Mouse (Mus musculus): Measurements from ENCODE around the gene Zfp174. TPM values are rescaled to one million over a fixed set of nuclear protein-coding genes. Genes with fewer than 3 reads are reported as not detected.

Gene Zfp174
- total RNA-seq, 2 experiments from 2014 or later, result 1.3 to 1.4 TPM

GRCm38 (mm10) chr16:3884201-3885064 lies 37.4 kb downstream of the Zfp174 start, which contains the start of the genes Zfp597 and Gm20695:
Gene Zfp597 (minus strand): TSS chr16:3884561.
Gene Gm20695 (plus strand): TSS chr16:3884648.
- peak; percentile 97 for DNase-seq

DNA sequence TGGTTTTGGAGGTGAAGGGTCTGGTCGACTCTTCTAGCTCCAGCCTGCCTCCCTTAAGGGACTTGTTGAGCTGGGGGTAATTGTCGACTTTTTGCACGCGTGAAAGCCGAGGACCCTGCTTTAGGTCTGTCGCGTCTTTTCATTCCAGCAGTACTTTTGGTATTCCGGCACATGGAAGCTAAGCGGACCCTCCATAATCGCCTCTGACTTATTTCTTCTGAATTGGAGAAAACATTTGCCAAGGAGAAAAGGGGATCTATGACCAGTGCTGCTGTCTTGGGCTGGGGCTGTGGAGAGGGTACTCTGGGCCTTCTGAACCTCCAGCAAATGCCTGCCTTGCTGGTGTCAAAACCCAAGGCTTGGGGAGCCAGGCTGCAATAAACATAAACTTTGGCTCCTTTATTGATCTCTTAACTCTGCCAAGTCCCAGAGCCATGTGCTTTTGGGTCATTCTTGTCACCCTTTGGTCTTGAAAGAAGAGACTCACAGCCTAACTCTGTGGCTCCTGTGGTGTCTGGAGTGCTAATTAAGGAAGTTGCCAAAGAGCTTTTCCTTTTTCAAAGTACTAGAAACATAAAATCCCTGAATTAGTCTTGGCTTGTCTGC lies 38.1 kb downstream of the Zfp174 start:
- DNase-seq, result peak; percentile 12 to 48

DNA sequence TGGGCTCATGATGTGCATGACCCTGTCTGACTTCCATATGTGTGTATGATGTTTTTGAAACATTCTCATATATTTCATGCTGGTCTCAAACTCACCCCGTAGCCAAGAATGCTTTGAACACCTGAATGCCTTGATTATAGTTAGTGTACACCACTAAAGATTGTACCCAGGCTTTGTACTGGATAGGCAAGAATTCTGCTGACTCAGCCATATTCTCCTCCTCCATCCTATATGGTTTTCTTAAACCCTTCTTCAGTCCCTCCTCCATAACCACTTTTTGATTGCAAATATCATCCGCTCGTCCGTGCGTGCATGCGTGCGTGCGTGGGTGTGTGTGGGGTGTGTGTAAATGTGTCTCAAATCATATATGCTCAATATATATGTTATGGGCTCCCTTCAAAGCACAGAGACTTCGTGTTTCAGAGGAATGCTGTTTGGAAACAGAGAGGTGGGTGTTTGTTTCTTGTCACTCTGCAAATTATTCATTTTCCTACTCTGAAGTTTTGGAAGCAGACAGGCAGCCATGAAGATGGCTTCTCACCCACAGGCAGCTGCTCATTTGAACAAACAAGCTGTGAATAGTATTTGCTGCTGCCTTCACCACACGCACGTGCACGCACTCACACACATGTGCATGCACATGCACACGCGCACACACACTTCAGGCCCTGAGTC lies 44.7 kb downstream of the Zfp174 start:
- DNase-seq, result no peak

DNA sequence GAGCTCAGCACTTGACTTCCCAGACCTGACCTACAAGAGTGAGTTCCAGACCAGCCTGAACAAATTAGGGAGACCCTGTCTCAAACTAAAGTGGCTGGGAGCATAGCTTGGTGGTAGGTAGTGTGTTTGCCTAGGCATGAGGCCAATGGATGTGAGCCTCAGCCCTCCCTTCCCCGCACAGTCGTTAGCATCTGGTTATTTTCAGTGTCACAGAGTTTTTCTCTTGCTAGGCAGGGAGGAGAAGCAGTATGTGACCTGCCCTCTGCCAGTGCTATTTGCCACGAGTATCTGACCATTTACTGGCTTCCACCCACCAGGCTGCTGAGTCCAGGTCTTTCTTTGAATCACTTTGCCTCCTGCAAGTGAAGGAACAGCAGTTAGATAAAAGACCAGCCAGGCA lies 46.7 kb downstream of the Zfp174 start:
- peak; percentile 25 to 33 for DNase-seq

GRCm38 (mm10) chr16:3895173-3895792 lies 48.2 kb downstream of the Zfp174 start:
- peak; percentile 64 to 89 for DNase-seq

DNA sequence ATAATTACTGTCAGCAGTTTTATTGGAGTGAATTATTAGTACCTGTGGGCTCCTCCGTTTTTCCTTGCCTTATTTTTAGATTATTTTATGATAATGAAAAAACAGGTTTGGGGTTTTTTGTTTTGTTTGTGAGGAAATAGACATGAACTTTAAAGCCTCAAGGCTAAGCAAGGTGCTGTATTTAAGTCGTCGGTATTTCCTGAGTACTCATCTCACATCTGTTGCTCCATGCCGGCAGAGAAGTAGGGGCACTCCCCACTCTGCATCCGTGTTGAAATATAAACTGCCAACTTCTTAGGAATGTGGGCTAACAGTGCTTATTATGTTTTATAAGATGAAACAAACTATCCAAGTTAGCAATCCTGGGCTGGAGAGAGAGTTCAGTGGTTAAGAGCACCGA lies 49.0 kb downstream of the Zfp174 start:
- DNase-seq, result no peak

DNA sequence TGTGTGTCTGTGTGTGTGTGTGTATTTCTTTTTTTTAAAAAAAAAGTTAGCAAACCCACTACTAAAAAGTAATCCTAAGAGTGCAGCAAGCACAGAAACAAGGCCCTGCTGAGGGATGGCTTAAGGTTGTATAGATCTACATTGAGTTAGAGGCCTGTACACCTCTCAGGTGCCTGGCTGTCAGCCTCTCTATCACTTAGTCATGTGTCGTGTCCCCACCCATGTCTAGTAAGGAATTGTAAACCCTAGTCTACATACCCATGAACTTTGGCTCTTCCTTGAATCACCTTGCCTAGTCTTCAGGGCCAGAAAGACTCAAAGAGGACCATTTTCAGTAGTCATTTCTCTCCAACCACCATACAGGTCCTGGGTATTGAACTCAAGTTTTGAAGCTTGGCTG lies 49.5 kb downstream of the Zfp174 start:
- DNase-seq, result no peak

- no peak for DNase-seq
Measured at GRCm38 (mm10) chr16:3907471-3907870, 60.4 kb downstream of the Zfp174 start.

Other genes with a start within 250 kb of the Zfp174 start
- under 1 TPM in 1 of 2 experiments, not detected in 1; 0.12 TPM for gene Mefv, start 129.2 kb upstream of the Zfp174 start, total RNA-seq (2021)
- 1 to 10 TPM; 7.4 to 8.7 TPM for gene Zfp263, start 103.2 kb upstream of the Zfp174 start, total RNA-seq (2021)
- not detected for gene Olfr15, start 16.4 kb upstream of the Zfp174 start, total RNA-seq (2021)
- 10 to 100 TPM; 39.6 to 56.8 TPM for gene Naa60, start 25.1 kb downstream of the Zfp174 start, total RNA-seq (2021)
- 10 to 100 TPM in 1 of 2 experiments, 1 to 10 TPM in 1; 9.6 to 10.7 TPM for gene Zfp597, start 37.3 kb downstream of the Zfp174 start, total RNA-seq (2021)
- gene Gm20695, start 37.4 kb downstream of the Zfp174 start, total RNA-seq (2021), result not detected
- gene 1700037C18Rik, start 61.4 kb downstream of the Zfp174 start, total RNA-seq (2021), result 1 to 10 TPM; 2.1 to 3.0 TPM
- 10 to 100 TPM; 10.9 to 11.6 TPM for gene Cluap1, start 61.5 kb downstream of the Zfp174 start, total RNA-seq (2021)
- gene Nlrc3, start 129.4 kb downstream of the Zfp174 start, total RNA-seq (2021), result 1 to 10 TPM; 1.4 to 1.8 TPM
- 1 to 10 TPM; 7.7 to 8.8 TPM for gene Slx4, start 156.5 kb downstream of the Zfp174 start, total RNA-seq (2021)
- not detected for gene Dnase1, start 189.7 kb downstream of the Zfp174 start, total RNA-seq (2021)
- gene Trap1, start 230.6 kb downstream of the Zfp174 start, total RNA-seq (2021), result 100 to 1,000 TPM; 144 to 155 TPM